In the genomic region with DNA sequence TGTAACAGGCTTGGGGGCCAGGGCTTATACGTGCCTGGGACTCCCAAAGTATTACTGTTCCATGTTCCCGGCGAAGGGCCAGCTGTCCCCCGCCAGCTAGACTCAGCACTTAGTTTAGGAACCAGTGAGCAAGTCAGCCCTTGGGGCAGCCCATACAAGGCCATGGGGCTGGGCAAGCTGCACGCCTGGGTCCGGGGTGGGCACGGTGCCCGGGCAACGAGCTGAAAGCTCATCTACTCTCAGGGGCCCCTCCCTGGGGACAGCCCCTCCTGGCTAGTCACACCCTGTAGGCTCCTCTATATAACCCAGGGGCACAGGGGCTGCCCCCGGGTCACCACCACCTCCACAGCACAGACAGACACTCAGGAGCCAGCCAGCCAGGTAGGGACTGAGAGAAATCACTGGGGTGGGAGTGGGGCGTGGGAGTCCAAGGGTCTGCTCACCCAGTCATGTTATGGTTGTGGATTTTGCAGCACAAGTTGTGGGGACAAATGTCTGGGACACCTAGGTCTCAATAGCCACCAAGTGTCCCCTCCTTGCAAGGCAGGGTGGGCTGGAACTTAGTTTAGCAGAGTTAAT, we compare ENCODE assay signal across 13 mouse cellular contexts. TPM values are rescaled to one million over a fixed set of nuclear protein-coding genes. Genes with fewer than 3 reads are reported as not detected.
A peak's percentile ranks its signal among the peaks of the same experiment; 100 is the strongest.
DNase-seq lines count a peak whose midpoint lies in the region; ATAC-seq and TF ChIP-seq lines count a peak whose summit lies in the region.
"Had no signal": no experiment of that assay in that cellular context is flagged by ENCODE, and none has a peak within 500 bp of the region (broad histone marks: within the 10 kb centered on the region; RNA-seq: fewer than 3 reads in every experiment).

No protein-coding gene starts in this region.

- ATAC-seq in lung, postnatal 0 days, result 0 out of 2 replicates have a peak, but pooled peaks have one; percentile 23
- peak; percentile 35; the same call in 1 of the 2 replicates for ATAC-seq in embryonic facial prominence, embryonic 15.5 days (ENCODE audit: insufficient number of reproducible peaks, low FRiP score, low TSS enrichment, low read depth)
- ATAC-seq in heart, embryonic 15.5 days (replicated peaks; ENCODE audit: insufficient number of reproducible peaks, insufficient read depth, low FRiP score, low read depth), result peak; percentile 91
- peak; percentile 48; the same call in 1 of the 2 replicates for ATAC-seq in stomach, postnatal 0 days (ENCODE audit: low FRiP score, low TSS enrichment)
- ATAC-seq in erythroid progenitor cell, adult 5-6 weeks (replicated peaks; ENCODE audit: low FRiP score, poor library complexity, severe bottlenecking), result no peak
- no peak for ATAC-seq in erythroblast, adult 5-6 weeks (replicated peaks; ENCODE audit: low FRiP score, poor library complexity, severe bottlenecking)

- TF ChIP-seq CTCF in lung, postnatal 0 days (IDR thresholded peaks at IDR 0.05), result no peak
- TF ChIP-seq CTCF in lung, adult 2 months (IDR thresholded peaks at IDR 0.05; ENCODE audit: insufficient read depth, low read length), result no peak
- no peak for TF ChIP-seq CTCF in stomach, postnatal 0 days (IDR thresholded peaks at IDR 0.05; ENCODE audit: low read depth)

- H3K4me1 ChIP-seq in lung, postnatal 0 days (ENCODE audit: insufficient read depth, low read depth, low read length), result no peaks in the 10 kb centered on the region
- no peaks in the 10 kb centered on the region for H3K4me1 ChIP-seq in lung, adult 2 months (ENCODE audit: control insufficient read depth, insufficient read depth, low read length)
- H3K4me1 ChIP-seq in embryonic facial prominence, embryonic 15.5 days, result 0 out of 2 replicates have a peak, but pooled peaks cover 3% of the 10 kb centered on the region
- peaks cover 31% of the 10 kb centered on the region for H3K4me1 ChIP-seq in heart, embryonic 15.5 days (replicated peaks)
- H3K4me1 ChIP-seq in stomach, postnatal 0 days (replicated peaks; ENCODE audit: control insufficient read depth, insufficient read depth), result no peaks in the 10 kb centered on the region
- H3K4me1 ChIP-seq: hindbrain, embryonic 13.5 days had no signal

- DNase-seq in lung, postnatal 0 days (ENCODE audit: low spot score), result no peak
- DNase-seq in lung, adult 2 months, result no peak
- no peak for DNase-seq in stomach, postnatal 0 days (ENCODE audit: low spot score)
- no peak for DNase-seq in spleen, postnatal 14 days (ENCODE audit: low spot score in 2 of 2)
- DNase-seq: kidney, postnatal 36 days; liver had no signal

- no peak overlapping the region for H3K4me3 ChIP-seq in lung, postnatal 0 days (ENCODE audit: low read depth, low read length)
- H3K4me3 ChIP-seq in lung, adult 2 months (replicated peaks; ENCODE audit: extremely low read depth, low read depth, low read length), result no peak overlapping the region
- H3K4me3 ChIP-seq in embryonic facial prominence, embryonic 15.5 days (replicated peaks), result no peak overlapping the region
- peak overlapping the region; percentile 51 for H3K4me3 ChIP-seq in heart, embryonic 15.5 days
- H3K4me3 ChIP-seq in stomach, postnatal 0 days (ENCODE audit: low read depth, low read length), result peak overlapping the region; percentile 8; the same call in 1 of the 2 replicates
- H3K4me3 ChIP-seq: hindbrain, embryonic 13.5 days; megakaryocyte, embryonic 14.5 days had no signal

- no peak overlapping the region for H3K4me2 ChIP-seq in lung, postnatal 0 days (replicated peaks; ENCODE audit: low read depth, low read length)
- H3K4me2 ChIP-seq in embryonic facial prominence, embryonic 15.5 days (replicated peaks), result no peak overlapping the region
- H3K4me2 ChIP-seq in heart, embryonic 15.5 days, result peak overlapping the region; percentile 56
- H3K4me2 ChIP-seq in stomach, postnatal 0 days (replicated peaks; ENCODE audit: low read depth), result peak overlapping the region; percentile 27; the same call in 1 of the 2 replicates
- H3K4me2 ChIP-seq: hindbrain, embryonic 13.5 days had no signal

- H3K9me3 ChIP-seq in lung, postnatal 0 days (ENCODE audit: low read length), result no peaks in the 10 kb centered on the region
- no peaks in the 10 kb centered on the region for H3K9me3 ChIP-seq in embryonic facial prominence, embryonic 15.5 days (replicated peaks)
- H3K9me3 ChIP-seq in heart, embryonic 15.5 days (replicated peaks), result no peaks in the 10 kb centered on the region
- H3K9me3 ChIP-seq in stomach, postnatal 0 days (ENCODE audit: control insufficient read depth, low read length), result no peaks in the 10 kb centered on the region

- TF ChIP-seq POLR2A in lung, adult 2 months (IDR thresholded peaks at IDR 0.05; ENCODE audit: borderline replicate concordance, extremely low read depth, low read depth, low read length), result no peak

- H3K27me3 ChIP-seq in lung, postnatal 0 days (replicated peaks; ENCODE audit: insufficient read depth, low read length), result no peaks in the 10 kb centered on the region
- no peaks in the 10 kb centered on the region for H3K27me3 ChIP-seq in embryonic facial prominence, embryonic 15.5 days
- no peaks in the 10 kb centered on the region for H3K27me3 ChIP-seq in heart, embryonic 15.5 days
- H3K27me3 ChIP-seq in stomach, postnatal 0 days (ENCODE audit: control insufficient read depth, insufficient read depth, low read length), result no peaks in the 10 kb centered on the region; the same call in 1 of the 2 replicates

- TF ChIP-seq EP300 in lung, postnatal 0 days (IDR thresholded peaks at IDR 0.05), result no peak
- no peak for TF ChIP-seq EP300 in stomach, postnatal 0 days (optimal IDR thresholded peaks at IDR 0.05)

- no peaks in the 10 kb centered on the region for H3K36me3 ChIP-seq in lung, postnatal 0 days (ENCODE audit: insufficient read depth, low read length)
- H3K36me3 ChIP-seq in embryonic facial prominence, embryonic 15.5 days, result no peaks in the 10 kb centered on the region
- H3K36me3 ChIP-seq in heart, embryonic 15.5 days, result peaks cover 7% of the 10 kb centered on the region; the same call in 1 of the 2 replicates
- H3K36me3 ChIP-seq in stomach, postnatal 0 days (ENCODE audit: control insufficient read depth, insufficient read depth, low read length), result no peaks in the 10 kb centered on the region
- H3K36me3 ChIP-seq: hindbrain, embryonic 13.5 days had no signal

- no peak overlapping the region for H3K9ac ChIP-seq in lung, postnatal 0 days (replicated peaks; ENCODE audit: low read depth)
- H3K9ac ChIP-seq in embryonic facial prominence, embryonic 15.5 days, result no peak overlapping the region
- peak overlapping the region; percentile 59 for H3K9ac ChIP-seq in heart, embryonic 15.5 days
- no peak overlapping the region for H3K9ac ChIP-seq in stomach, postnatal 0 days (ENCODE audit: low read length)
- H3K9ac ChIP-seq: hindbrain, embryonic 13.5 days had no signal

- 70% methylated on average over 11 of the region's 11 CpGs for WGBS in lung, postnatal 0 days
- 66% methylated on average over 11 of the region's 11 CpGs for WGBS in lung, adult 2 months
- 66% methylated on average over 11 of the region's 11 CpGs for WGBS in embryonic facial prominence, embryonic 15.5 days
- WGBS in heart, embryonic 15.5 days, result 50% methylated on average over 11 of the region's 11 CpGs
- 68% methylated on average over 11 of the region's 11 CpGs for WGBS in stomach, postnatal 0 days

- H3K27ac ChIP-seq in lung, postnatal 0 days (ENCODE audit: low read length), result no peak overlapping the region
- H3K27ac ChIP-seq in embryonic facial prominence, embryonic 15.5 days (replicated peaks), result peak overlapping the region; percentile 28; the same call in 1 of the 2 replicates
- peak overlapping the region; percentile 97 for H3K27ac ChIP-seq in heart, embryonic 15.5 days
- peak overlapping the region; percentile 24; the same call in 1 of the 2 replicates for H3K27ac ChIP-seq in stomach, postnatal 0 days (replicated peaks)
- H3K27ac ChIP-seq: hindbrain, embryonic 13.5 days had no signal

RNA-seq across cellular contexts. Expression of a gene that starts 6.3 kb away (rescaled TPM):
- polyA plus RNA-seq in lung, postnatal 0 days (2015; fragmentation: Nextera tagmentation; extraction: Ambion mirVana), result 34.0 and 42.4 TPM in 2 replicates
- polyA plus RNA-seq in lung, adult 2 months (2012; rRNA removed), result 88.3 and 1,345 TPM in 2 replicates
- polyA plus RNA-seq in embryonic facial prominence, embryonic 15.5 days (2015; fragmentation: Nextera tagmentation; extraction: Ambion mirVana), result 118 and 167 TPM in 2 replicates
- 1,612 and 2,052 TPM in 2 replicates for polyA plus RNA-seq in heart, embryonic 15.5 days (2015; fragmentation: Nextera tagmentation; extraction: Ambion mirVana)
- polyA plus RNA-seq in stomach, postnatal 0 days (2015; fragmentation: Nextera tagmentation; extraction: Ambion mirVana), result 42.1 and 43.6 TPM in 2 replicates
- total RNA-seq in erythroid progenitor cell, adult 5-6 weeks (2015; ENCODE audit: low replicate concordance), result not detected in 2 replicates
- not detected in 2 replicates for total RNA-seq in erythroid progenitor cell, adult 5-6 weeks (2017; ENCODE audit: low replicate concordance)
- total RNA-seq in erythroblast, adult 5-6 weeks (2015; ENCODE audit: low replicate concordance), result not detected in 2 replicates
- not detected in 2 replicates for total RNA-seq in erythroblast, adult 5-6 weeks (2017; ENCODE audit: low replicate concordance)
- total RNA-seq: neutrophil, adult 5-6 weeks had no signal

RNA-seq across cellular contexts. Expression of a gene that starts 7.0 kb away (rescaled TPM):
- 28.1 and 31.4 TPM in 2 replicates for polyA plus RNA-seq in lung, postnatal 0 days (2015; fragmentation: Nextera tagmentation; extraction: Ambion mirVana)
- 14.1 and 18.2 TPM in 2 replicates for polyA plus RNA-seq in lung, adult 2 months (2012; rRNA removed)
- 41.8 and 43.1 TPM in 2 replicates for polyA plus RNA-seq in embryonic facial prominence, embryonic 15.5 days (2015; fragmentation: Nextera tagmentation; extraction: Ambion mirVana)
- polyA plus RNA-seq in heart, embryonic 15.5 days (2015; fragmentation: Nextera tagmentation; extraction: Ambion mirVana), result 3.0 and 4.3 TPM in 2 replicates
- polyA plus RNA-seq in stomach, postnatal 0 days (2015; fragmentation: Nextera tagmentation; extraction: Ambion mirVana), result 24.3 and 26.5 TPM in 2 replicates
- total RNA-seq in erythroid progenitor cell, adult 5-6 weeks (2015; ENCODE audit: low replicate concordance), result 2.5 TPM in 1 of 2 replicates, not detected in the other
- not detected in 2 replicates for total RNA-seq in erythroid progenitor cell, adult 5-6 weeks (2017; ENCODE audit: low replicate concordance)
- not detected in 2 replicates for total RNA-seq in erythroblast, adult 5-6 weeks (2015; ENCODE audit: low replicate concordance)
- not detected in 2 replicates for total RNA-seq in erythroblast, adult 5-6 weeks (2017; ENCODE audit: low replicate concordance)

RNA-seq across cellular contexts. Expression of a gene that starts 29.0 kb away (rescaled TPM):
- polyA plus RNA-seq in lung, postnatal 0 days (2015; fragmentation: Nextera tagmentation; extraction: Ambion mirVana), result 8.9 and 9.4 TPM in 2 replicates
- 43.3 and 44.6 TPM in 2 replicates for polyA plus RNA-seq in lung, adult 2 months (2012; rRNA removed)
- 16.9 and 18.3 TPM in 2 replicates for polyA plus RNA-seq in embryonic facial prominence, embryonic 15.5 days (2015; fragmentation: Nextera tagmentation; extraction: Ambion mirVana)
- 8.9 and 11.3 TPM in 2 replicates for polyA plus RNA-seq in heart, embryonic 15.5 days (2015; fragmentation: Nextera tagmentation; extraction: Ambion mirVana)
- 6.0 and 6.4 TPM in 2 replicates for polyA plus RNA-seq in stomach, postnatal 0 days (2015; fragmentation: Nextera tagmentation; extraction: Ambion mirVana)
- 1.7 and 1.8 TPM in 2 replicates for total RNA-seq in erythroid progenitor cell, adult 5-6 weeks (2015; ENCODE audit: low replicate concordance)
- 5.3 and 11.3 TPM in 2 replicates for total RNA-seq in erythroid progenitor cell, adult 5-6 weeks (2017; ENCODE audit: low replicate concordance)
- total RNA-seq in erythroblast, adult 5-6 weeks (2015; ENCODE audit: low replicate concordance), result 1.3 and 2.7 TPM in 2 replicates
- total RNA-seq in erythroblast, adult 5-6 weeks (2017; ENCODE audit: low replicate concordance), result 11.4 and 18.0 TPM in 2 replicates

RNA-seq across cellular contexts. Expression of a gene that starts 47.8 kb away (rescaled TPM):
- 7.4 and 7.9 TPM in 2 replicates for polyA plus RNA-seq in lung, postnatal 0 days (2015; fragmentation: Nextera tagmentation; extraction: Ambion mirVana)
- 29.2 and 34.3 TPM in 2 replicates for polyA plus RNA-seq in lung, adult 2 months (2012; rRNA removed)
- polyA plus RNA-seq in embryonic facial prominence, embryonic 15.5 days (2015; fragmentation: Nextera tagmentation; extraction: Ambion mirVana), result 11.8 and 14.4 TPM in 2 replicates
- polyA plus RNA-seq in heart, embryonic 15.5 days (2015; fragmentation: Nextera tagmentation; extraction: Ambion mirVana), result 7.6 and 8.5 TPM in 2 replicates
- 5.2 and 5.3 TPM in 2 replicates for polyA plus RNA-seq in stomach, postnatal 0 days (2015; fragmentation: Nextera tagmentation; extraction: Ambion mirVana)
- total RNA-seq in erythroid progenitor cell, adult 5-6 weeks (2015; ENCODE audit: low replicate concordance), result 4.3 and 8.8 TPM in 2 replicates
- total RNA-seq in erythroid progenitor cell, adult 5-6 weeks (2017; ENCODE audit: low replicate concordance), result 1.1 and 1.2 TPM in 2 replicates
- 1.9 and 5.2 TPM in 2 replicates for total RNA-seq in erythroblast, adult 5-6 weeks (2015; ENCODE audit: low replicate concordance)
- total RNA-seq in erythroblast, adult 5-6 weeks (2017; ENCODE audit: low replicate concordance), result 1.7 and 2.8 TPM in 2 replicates

RNA-seq across cellular contexts. Expression of a gene that starts 51.3 kb away (rescaled TPM):
- polyA plus RNA-seq in lung, postnatal 0 days (2015; fragmentation: Nextera tagmentation; extraction: Ambion mirVana), result 4.1 and 4.2 TPM in 2 replicates
- 10.0 and 17.8 TPM in 2 replicates for polyA plus RNA-seq in lung, adult 2 months (2012; rRNA removed)
- polyA plus RNA-seq in embryonic facial prominence, embryonic 15.5 days (2015; fragmentation: Nextera tagmentation; extraction: Ambion mirVana), result 17.2 and 22.7 TPM in 2 replicates
- polyA plus RNA-seq in heart, embryonic 15.5 days (2015; fragmentation: Nextera tagmentation; extraction: Ambion mirVana), result 13.5 and 14.4 TPM in 2 replicates
- polyA plus RNA-seq in stomach, postnatal 0 days (2015; fragmentation: Nextera tagmentation; extraction: Ambion mirVana), result 10.3 and 12.2 TPM in 2 replicates
- total RNA-seq in erythroid progenitor cell, adult 5-6 weeks (2015; ENCODE audit: low replicate concordance), result not detected in 2 replicates
- 0.64 and 1.7 TPM in 2 replicates for total RNA-seq in erythroid progenitor cell, adult 5-6 weeks (2017; ENCODE audit: low replicate concordance)
- 0.19 and 3.3 TPM in 2 replicates for total RNA-seq in erythroblast, adult 5-6 weeks (2015; ENCODE audit: low replicate concordance)
- not detected in 2 replicates for total RNA-seq in erythroblast, adult 5-6 weeks (2017; ENCODE audit: low replicate concordance)

Comparison
In these comparisons a context has a peak if more than half of its experiments do, and no peak if none do; other contexts are left out.
1. ATAC-seq: peak in lung, postnatal 0 days (single experiment), embryonic facial prominence, embryonic 15.5 days (single experiment), heart, embryonic 15.5 days (single experiment) and stomach, postnatal 0 days (single experiment); none in erythroid progenitor cell, adult 5-6 weeks (single experiment) and erythroblast, adult 5-6 weeks (single experiment).
2. H3K4me2 ChIP-seq: peak in heart, embryonic 15.5 days (single experiment) and stomach, postnatal 0 days (single experiment); none in lung, postnatal 0 days (single experiment) and embryonic facial prominence, embryonic 15.5 days (single experiment).
3. H3K4me3 ChIP-seq: peak in heart, embryonic 15.5 days (single experiment) and stomach, postnatal 0 days (single experiment); none in lung, postnatal 0 days (single experiment), lung, adult 2 months (single experiment) and embryonic facial prominence, embryonic 15.5 days (single experiment).